ENCODE assay signal across 21 mouse cellular contexts in genomic region chr15:63694150-63694549, GRCm38 (mm10).
DNase-seq lines count a peak whose midpoint lies in the region; ATAC-seq and TF ChIP-seq lines count a peak whose summit lies in the region.
"Had no signal": no experiment of that assay in that cellular context is flagged by ENCODE, and none has a peak within 500 bp of the region (broad histone marks: within the 10 kb centered on the region; RNA-seq: fewer than 3 reads in every experiment).

No protein-coding gene starts in this region.

- TF ChIP-seq EP300 in heart, adult 2 months (IDR thresholded peaks at IDR 0.05; ENCODE audit: insufficient read depth, low read depth, low read length) = no peak
- no peak for TF ChIP-seq EP300 in lung, postnatal 0 days (IDR thresholded peaks at IDR 0.05)

- intact Hi-C loops in heart, adult 2 months (cut with DNase I) = no loop called here

- H3K36me3 ChIP-seq in heart, adult 2 months (ENCODE audit: control insufficient read depth, insufficient read depth, low read length) = no peaks in the 10 kb centered on the region
- H3K36me3 ChIP-seq in lung, embryonic 16.5 days (ENCODE audit: control insufficient read depth, insufficient read depth, low read length) = no peaks in the 10 kb centered on the region
- H3K36me3 ChIP-seq in lung, postnatal 0 days (ENCODE audit: insufficient read depth, low read length) = no peaks in the 10 kb centered on the region
- H3K36me3 ChIP-seq: G1E had no signal

- H3K9ac ChIP-seq in heart, adult 2 months (ENCODE audit: low read depth, low read length) = no peak overlapping the region
- H3K9ac ChIP-seq in lung, embryonic 16.5 days (ENCODE audit: low read length) = no peak overlapping the region
- no peak overlapping the region for H3K9ac ChIP-seq in lung, postnatal 0 days (replicated peaks; ENCODE audit: low read depth)

- ATAC-seq in lung, embryonic 16.5 days (ENCODE audit: low read depth) = peak; percentile 52
- peak; percentile 54 for ATAC-seq in lung, postnatal 0 days
- ATAC-seq: activated CD4-positive, CD25-positive, alpha-beta regulatory T cell, adult 4 months; CD4-positive, CD25-positive, alpha-beta regulatory T cell, adult 4 months; Patski had no signal

- H3K9me3 ChIP-seq in lung, embryonic 16.5 days (ENCODE audit: control insufficient read depth, low read length) = no peaks in the 10 kb centered on the region
- H3K9me3 ChIP-seq in lung, postnatal 0 days (ENCODE audit: low read length) = no peaks in the 10 kb centered on the region
- H3K9me3 ChIP-seq: G1E had no signal

- 60% methylated on average over 3 of the region's 3 CpGs for WGBS in heart, adult 2 months
- WGBS in lung, embryonic 16.5 days = 54% methylated on average over 3 of the region's 3 CpGs
- WGBS in lung, postnatal 0 days = 61% methylated on average over 3 of the region's 3 CpGs

- H3K4me3 ChIP-seq in heart, adult 2 months = no peak overlapping the region
- no peak overlapping the region for H3K4me3 ChIP-seq in lung, embryonic 16.5 days (ENCODE audit: low read length)
- H3K4me3 ChIP-seq in lung, postnatal 0 days (ENCODE audit: low read depth, low read length) = no peak overlapping the region

- no peak for TF ChIP-seq CTCF in heart, adult 2 months (IDR thresholded peaks at IDR 0.05)
- no peak for TF ChIP-seq CTCF in lung, postnatal 0 days (IDR thresholded peaks at IDR 0.05)

- no peak for TF ChIP-seq POLR2A in heart, adult 2 months (IDR thresholded peaks at IDR 0.05; ENCODE audit: insufficient read depth, low read depth, low read length)

- DNase-seq in heart, adult 11 months = peak; percentile 53
- DNase-seq in heart, adult 2 months = no peak
- DNase-seq in lung, postnatal 10 days = no peak
- peak; percentile 26 for DNase-seq in lung, postnatal 0 days (ENCODE audit: low spot score)
- DNase-seq in lung, adult 18-20 months = no peak
- DNase-seq: adrenal gland, adult 2 months; adrenal gland, adult 8-10 months; adrenal gland, postnatal 10 days; adrenal gland, postnatal 14 days; adrenal gland, postnatal 25 days; adrenal gland, postnatal 36 days; B cell, adult 2 months; cerebellum, adult 11 months; cerebellum, adult 11-12 months; cerebellum, adult 18-20 months had no signal

- no peak overlapping the region for H3K27ac ChIP-seq in heart, adult 2 months
- no peak overlapping the region for H3K27ac ChIP-seq in lung, embryonic 16.5 days (ENCODE audit: low read length)
- H3K27ac ChIP-seq in lung, postnatal 0 days (ENCODE audit: low read length) = no peak overlapping the region

- no peak overlapping the region for H3K4me2 ChIP-seq in lung, embryonic 16.5 days (ENCODE audit: low read depth, low read length)
- H3K4me2 ChIP-seq in lung, postnatal 0 days (replicated peaks; ENCODE audit: low read depth, low read length) = no peak overlapping the region

- H3K79me2 ChIP-seq in heart, adult 2 months (replicated peaks; ENCODE audit: control insufficient read depth, insufficient read depth, low read length) = no peaks in the 10 kb centered on the region

- H3K4me1 ChIP-seq in heart, adult 2 months (ENCODE audit: control insufficient read depth, insufficient read depth, low read length) = no peaks in the 10 kb centered on the region
- H3K4me1 ChIP-seq in lung, embryonic 16.5 days (replicated peaks; ENCODE audit: control insufficient read depth, insufficient read depth, low read length) = no peaks in the 10 kb centered on the region; the same call in 1 of the 2 replicates
- no peaks in the 10 kb centered on the region for H3K4me1 ChIP-seq in lung, postnatal 0 days (ENCODE audit: insufficient read depth, low read depth, low read length)

- no peaks in the 10 kb centered on the region for H3K27me3 ChIP-seq in heart, adult 2 months (ENCODE audit: control insufficient read depth, insufficient read depth, low read length)
- H3K27me3 ChIP-seq in lung, embryonic 16.5 days (ENCODE audit: control insufficient read depth, insufficient read depth, low read depth, low read length) = no peaks in the 10 kb centered on the region
- no peaks in the 10 kb centered on the region for H3K27me3 ChIP-seq in lung, postnatal 0 days (replicated peaks; ENCODE audit: insufficient read depth, low read length)
- H3K27me3 ChIP-seq: CH12.LX, Patski had no signal

Comparison
In these comparisons a context has a peak if more than half of its experiments do, and no peak if none do; other contexts are left out.
1. DNase-seq: peak in heart, adult 11 months (single experiment) and lung, postnatal 0 days (single experiment); none in heart, adult 2 months (0 of 2), lung, postnatal 10 days (single experiment) and lung, adult 18-20 months (0 of 2).